Mouse (Mus musculus) right cerebral cortex, postnatal 14 days (tissue): Measurements from ENCODE around the gene Actr3b.
"Not testable (repeated sequence)": the region's sequence is repeated elsewhere in the genome, so short reads cannot be mapped to it uniquely, and the experiment has no call there.

Source experiments
- DNase-seq: peaks from one replicate; pipeline ENCODE4 v3.0.0; 2022

Actr3b gene

GRCm38 (mm10) chr5:25759460-25760409 is at the start of gene Actr3b:
Gene Actr3b, plus strand, starts transcription at chr5:25759997.
- DNase-seq, result peak; percentile 89

- DNase-seq, result not testable (repeated sequence)
Observed at GRCm38 (mm10) chr5:25713001-25713706, 46.6 kb upstream of the Actr3b start.

GRCm38 (mm10) chr5:25719390-25719789 is 40.4 kb upstream of the Actr3b start:
- no peak for DNase-seq

GRCm38 (mm10) chr5:25723016-25723415 is 36.8 kb upstream of the Actr3b start:
- DNase-seq, result no peak

GRCm38 (mm10) chr5:25724134-25724675 is 35.6 kb upstream of the Actr3b start:
- no peak for DNase-seq

GRCm38 (mm10) chr5:25734318-25734717 is 25.5 kb upstream of the Actr3b start:
- DNase-seq, result peak; percentile 52

GRCm38 (mm10) chr5:25735861-25736260 is 23.9 kb upstream of the Actr3b start:
- peak; percentile 71 for DNase-seq

GRCm38 (mm10) chr5:25738448-25738847 is 21.3 kb upstream of the Actr3b start:
- DNase-seq, result no peak

- not testable (repeated sequence) for DNase-seq
Observed at GRCm38 (mm10) chr5:25738902-25739301, 20.9 kb upstream of the Actr3b start.

- DNase-seq, result no peak
Observed at GRCm38 (mm10) chr5:25747904-25748303, 11.9 kb upstream of the Actr3b start.

- no peak for DNase-seq
Observed at GRCm38 (mm10) chr5:25748613-25749012, 11.2 kb upstream of the Actr3b start.

- DNase-seq, result no peak
Observed at GRCm38 (mm10) chr5:25751552-25751951, 8.2 kb upstream of the Actr3b start.

- DNase-seq, result no peak
Observed at GRCm38 (mm10) chr5:25752862-25753261, 6.9 kb upstream of the Actr3b start.

- no peak for DNase-seq
Observed at GRCm38 (mm10) chr5:25753556-25754235, 6.1 kb upstream of the Actr3b start.

- no peak for DNase-seq
Observed at GRCm38 (mm10) chr5:25754236-25754766, 5.5 kb upstream of the Actr3b start.

GRCm38 (mm10) chr5:25760410-25760832 is 624 bp downstream of the Actr3b start:
- DNase-seq, result peak; percentile 48

GRCm38 (mm10) chr5:25760871-25761270 is 1.1 kb downstream of the Actr3b start:
- DNase-seq, result no peak

GRCm38 (mm10) chr5:25761850-25762249 is 2.1 kb downstream of the Actr3b start:
- DNase-seq, result no peak

- DNase-seq, result no peak
Observed at GRCm38 (mm10) chr5:25769006-25769405, 9.2 kb downstream of the Actr3b start.

GRCm38 (mm10) chr5:25769406-25769805 is 9.6 kb downstream of the Actr3b start:
- DNase-seq, result no peak

GRCm38 (mm10) chr5:25772456-25772855 is 12.7 kb downstream of the Actr3b start:
- DNase-seq, result no peak

- DNase-seq, result peak; percentile 64
Observed at GRCm38 (mm10) chr5:25773921-25774790, 14.4 kb downstream of the Actr3b start.
